Mouse (Mus musculus) midbrain, embryonic 14.5 days (tissue): Measurements from ENCODE around the gene Tmem131l. TPM values are rescaled to one million over a fixed set of nuclear protein-coding genes. Genes with fewer than 3 reads are reported as not detected.

ENCODE experiments used
- ATAC-seq: fragments of 200-750 bp; cut with Nextera tagmentation; 2 replicates; pipeline ENCODE4 v1.8.0; 2017; ENCODE audit warnings: moderate number of reproducible peaks, moderate library complexity; ENCODE audit not compliant: low FRiP score, low TSS enrichment
- DNase-seq: peaks from one replicate; pipeline ENCODE4 v3.0.0-alpha.2; 2015
- H3K27ac ChIP-seq: fragments of 300-500 bp; sonication (generic); replicated peaks from 2 replicates; pipeline ENCODE4 v1.5.1; 2014; ENCODE audit warnings: mild to moderate bottlenecking, low read depth, low read length, moderate library complexity
- H3K27me3 ChIP-seq: fragments of 300-500 bp; sonication (generic); 2 replicates; pipeline ENCODE4 v1.6.1; 2014; ENCODE audit warnings: low read length, control low read depth, mixed read lengths; ENCODE audit not compliant: control insufficient read depth, insufficient read depth
- H3K36me3 ChIP-seq: fragments of 300-500 bp; sonication (generic); 2 replicates; pipeline ENCODE4 v1.6.1; 2014; ENCODE audit warnings: low read length, control low read depth; ENCODE audit not compliant: control insufficient read depth, insufficient read depth
- H3K4me1 ChIP-seq: fragments of 300-500 bp; sonication (generic); 2 replicates; pipeline ENCODE4 v1.6.1; 2014; ENCODE audit warnings: mild to moderate bottlenecking, antibody characterized with exemption, low read length, control low read depth; ENCODE audit not compliant: control insufficient read depth, insufficient read depth
- H3K4me2 ChIP-seq: fragments of 300-500 bp; sonication (generic); 2 replicates; pipeline ENCODE4 v1.6.1; 2014; ENCODE audit warnings: mild to moderate bottlenecking, low read length, moderate library complexity
- H3K4me3 ChIP-seq: fragments of 300-500 bp; sonication (generic); replicated peaks from 2 replicates; pipeline ENCODE4 v1.5.1; 2014; ENCODE audit warnings: low read depth, low read length
- H3K9ac ChIP-seq: fragments of 300-500 bp; sonication (generic); replicated peaks from 2 replicates; pipeline ENCODE4 v1.6.1; 2014; ENCODE audit warnings: mild to moderate bottlenecking, low read length, moderate library complexity
- H3K9me3 ChIP-seq: fragments of 300-500 bp; sonication (generic); 2 replicates; pipeline ENCODE4 v1.6.1; 2016; ENCODE audit warnings: low read length, control low read depth, mixed read lengths; ENCODE audit not compliant: control insufficient read depth
- WGBS: fragments of 180-500 bp; shearing (Covaris S2); extraction: QIAGEN DNeasy Blood & Tissue Kit; methylation state at CpG from one replicate; pipeline ENCODE4 v1.1.7; 2014; 5-methylcytosine and 5-hydroxymethylcytosine counted together
- polyA plus RNA-seq: library from polyadenylated mRNA; unstranded; fragments of >200 nt; fragmentation: Nextera tagmentation; extraction: Ambion mirVana; gene quantifications from 2 replicates; pipeline ENCODE4 v1.2.1, GENCODE M21; 2014

Gene Tmem131l
- polyA plus RNA-seq, result 89.4 and 90.7 TPM in 2 replicates

GRCm38 (mm10) chr3:84039646-84040475 is at the start of gene Tmem131l:
Tmem131l (minus strand) TSS chr3:84040175.
- DNase-seq, result peak; percentile 95
- under 1% methylated on average over 97 of the region's 100 CpGs for WGBS
- Histone ChIP-seq H3K9me3 (no peaks in the 10 kb centered on the region), H3K27me3 (no peaks in the 10 kb centered on the region), H3K4me3 (peak within 1 kb of the TSS; percentile 75), H3K9ac (peak within 1 kb of the TSS; percentile 95), H3K4me1 (peaks cover 25% of the 10 kb centered on the region), H3K27ac (peak within 1 kb of the TSS; percentile 96), H3K4me2 (peak within 1 kb of the TSS; percentile 94), H3K36me3 (0 out of 2 replicates have a peak, but pooled peaks cover 2% of the 10 kb centered on the region)
- ATAC-seq, result peak; percentile 94

GRCm38 (mm10) chr3:84086921-84087320 is 46.9 kb upstream of the Tmem131l start:
- H3K4me2 ChIP-seq, result no peak overlapping the region
- no peak overlapping the region for H3K4me3 ChIP-seq
- H3K36me3 ChIP-seq, result no peaks in the 10 kb centered on the region
- H3K27me3 ChIP-seq, result no peaks in the 10 kb centered on the region
- no peak overlapping the region for H3K27ac ChIP-seq
- ATAC-seq, result no peak
- H3K9me3 ChIP-seq, result 0 out of 2 replicates have a peak, but pooled peaks cover 4% of the 10 kb centered on the region
- WGBS, result 36% methylated on average over 2 of the region's 2 CpGs
- no peaks in the 10 kb centered on the region; the same call in 1 of the 2 replicates for H3K4me1 ChIP-seq
- no peak overlapping the region for H3K9ac ChIP-seq
- DNase-seq, result no peak

GRCm38 (mm10) chr3:84086337-84086736 is 46.4 kb upstream of the Tmem131l start:
- Histone ChIP-seq H3K9me3 (0 out of 2 replicates have a peak, but pooled peaks cover 5% of the 10 kb centered on the region), H3K4me3 (no peak overlapping the region), H3K4me2 (no peak overlapping the region), H3K4me1 (no peaks in the 10 kb centered on the region; the same call in 1 of the 2 replicates), H3K36me3 (no peaks in the 10 kb centered on the region), H3K27me3 (no peaks in the 10 kb centered on the region), H3K27ac (no peak overlapping the region), H3K9ac (no peak overlapping the region)
- DNase-seq (no peak), ATAC-seq (no peak)
- WGBS, result 80% methylated on average over 7 of the region's 7 CpGs

- 0 out of 2 replicates have a peak, but pooled peaks cover 5% of the 10 kb centered on the region for H3K9me3 ChIP-seq
- H3K4me3 ChIP-seq, result no peak overlapping the region
- 57% methylated on average over 9 of the region's 9 CpGs for WGBS
- no peak for DNase-seq
- no peak for ATAC-seq
- no peaks in the 10 kb centered on the region for H3K36me3 ChIP-seq
- H3K4me1 ChIP-seq, result no peaks in the 10 kb centered on the region; the same call in 1 of the 2 replicates
- H3K27ac ChIP-seq, result no peak overlapping the region
- H3K27me3 ChIP-seq, result no peaks in the 10 kb centered on the region
- H3K9ac ChIP-seq, result no peak overlapping the region
- no peak overlapping the region for H3K4me2 ChIP-seq
Measured at GRCm38 (mm10) chr3:84085429-84085828, 45.5 kb upstream of the Tmem131l start.

- Histone ChIP-seq H3K9me3 (0 out of 2 replicates have a peak, but pooled peaks cover 5% of the 10 kb centered on the region), H3K4me3 (no peak overlapping the region), H3K27ac (no peak overlapping the region), H3K4me2 (no peak overlapping the region), H3K36me3 (no peaks in the 10 kb centered on the region), H3K4me1 (no peaks in the 10 kb centered on the region), H3K27me3 (no peaks in the 10 kb centered on the region), H3K9ac (no peak overlapping the region)
- no peak for ATAC-seq
- no peak for DNase-seq
- WGBS, result 95% methylated on average over 4 of the region's 4 CpGs
Measured at GRCm38 (mm10) chr3:84081208-84081722, 41.3 kb upstream of the Tmem131l start.

GRCm38 (mm10) chr3:84080074-84080473 is 40.1 kb upstream of the Tmem131l start:
- H3K9ac ChIP-seq, result no peak overlapping the region
- H3K36me3 ChIP-seq, result no peaks in the 10 kb centered on the region
- no peaks in the 10 kb centered on the region for H3K4me1 ChIP-seq
- H3K27me3 ChIP-seq, result no peaks in the 10 kb centered on the region
- no peak overlapping the region for H3K27ac ChIP-seq
- 35% methylated on average over 7 of the region's 7 CpGs for WGBS
- no peak overlapping the region for H3K4me2 ChIP-seq
- ATAC-seq (peak; percentile 80; the same call in 1 of the 2 replicates), DNase-seq (peak; percentile 79)
- H3K9me3 ChIP-seq, result 0 out of 2 replicates have a peak, but pooled peaks cover 5% of the 10 kb centered on the region
- no peak overlapping the region for H3K4me3 ChIP-seq

GRCm38 (mm10) chr3:84077505-84077904 is 37.5 kb upstream of the Tmem131l start:
- 94% methylated on average over 4 of the region's 4 CpGs for WGBS
- H3K36me3 ChIP-seq, result no peaks in the 10 kb centered on the region
- H3K4me3 ChIP-seq, result no peak overlapping the region
- H3K4me2 ChIP-seq, result no peak overlapping the region
- 0 out of 2 replicates have a peak, but pooled peaks cover 5% of the 10 kb centered on the region for H3K9me3 ChIP-seq
- no peaks in the 10 kb centered on the region for H3K4me1 ChIP-seq
- no peak overlapping the region for H3K9ac ChIP-seq
- ATAC-seq (no peak), DNase-seq (no peak)
- H3K27me3 ChIP-seq, result no peaks in the 10 kb centered on the region
- H3K27ac ChIP-seq, result no peak overlapping the region

GRCm38 (mm10) chr3:84076543-84077332 is 36.8 kb upstream of the Tmem131l start:
- Histone ChIP-seq H3K4me2 (no peak overlapping the region), H3K9ac (no peak overlapping the region), H3K36me3 (no peaks in the 10 kb centered on the region), H3K9me3 (no peaks in the 10 kb centered on the region), H3K27me3 (no peaks in the 10 kb centered on the region), H3K27ac (no peak overlapping the region), H3K4me1 (no peaks in the 10 kb centered on the region), H3K4me3 (no peak overlapping the region)
- WGBS, result 72% methylated on average over 13 of the region's 13 CpGs
- ATAC-seq (no peak), DNase-seq (no peak)
